Mouse (Mus musculus): ENCODE measurements around the gene Anapc11. TPM values are rescaled to one million over a fixed set of nuclear protein-coding genes. Genes with fewer than 3 reads are reported as not detected.
"Not testable (repeated sequence)": the region's sequence is repeated elsewhere in the genome, so short reads cannot be mapped to it uniquely, and the experiment has no call there.

Gene Anapc11
- polyA plus RNA-seq, 1 experiment from 2014 or later: 267 TPM

- not testable (repeated sequence) for H3K9ac ChIP-seq (replicated peaks; ENCODE audit: low read depth, low read length); H3K27me3 ChIP-seq (ENCODE audit: control insufficient read depth, insufficient read depth, low read length); ATAC-seq (ENCODE audit: insufficient number of reproducible peaks, insufficient read depth, low FRiP score, low read depth); H3K4me2 ChIP-seq (replicated peaks; ENCODE audit: low read depth, low read length); H3K9me3 ChIP-seq (ENCODE audit: control insufficient read depth, low read depth, low read length); H3K27ac ChIP-seq (ENCODE audit: low read length); H3K4me3 ChIP-seq (ENCODE audit: low read depth, low read length)
- H3K36me3 ChIP-seq (ENCODE audit: control insufficient read depth, insufficient read depth, low read length): peaks cover 54% of the 10 kb centered on the region
- WGBS: 89% methylated on average over 2 of the region's 2 CpGs
- H3K4me1 ChIP-seq (ENCODE audit: control insufficient read depth, insufficient read depth, low read length): peaks cover 18% of the 10 kb centered on the region
Measured at GRCm38 (mm10) chr11:120582982-120583293, 15.3 kb upstream of the Anapc11 start.

GRCm38 (mm10) chr11:120583937-120584336 is 14.3 kb upstream of the Anapc11 start:
- no peak overlapping the region for H3K4me3 ChIP-seq (ENCODE audit: low read depth, low read length)
- H3K4me2 ChIP-seq (replicated peaks; ENCODE audit: low read depth, low read length): no peak overlapping the region
- 0 out of 2 replicates have a peak, but pooled peaks cover 3% of the 10 kb centered on the region for H3K9me3 ChIP-seq (ENCODE audit: control insufficient read depth, low read depth, low read length)
- H3K36me3 ChIP-seq (ENCODE audit: control insufficient read depth, insufficient read depth, low read length): peaks cover 50% of the 10 kb centered on the region
- WGBS: 88% methylated on average over 1 of the region's 1 CpGs
- peaks cover 16% of the 10 kb centered on the region for H3K4me1 ChIP-seq (ENCODE audit: control insufficient read depth, insufficient read depth, low read length)
- ATAC-seq (ENCODE audit: insufficient number of reproducible peaks, insufficient read depth, low FRiP score, low read depth): no peak
- no peak overlapping the region for H3K9ac ChIP-seq (replicated peaks; ENCODE audit: low read depth, low read length)
- no peaks in the 10 kb centered on the region for H3K27me3 ChIP-seq (ENCODE audit: control insufficient read depth, insufficient read depth, low read length)
- no peak overlapping the region for H3K27ac ChIP-seq (ENCODE audit: low read length)

GRCm38 (mm10) chr11:120588531-120588930 is 9.7 kb upstream of the Anapc11 start:
- Histone ChIP-seq H3K9me3 (ENCODE audit: control insufficient read depth, low read depth, low read length) (0 out of 2 replicates have a peak, but pooled peaks cover 3% of the 10 kb centered on the region), H3K27ac (ENCODE audit: low read length) (no peak overlapping the region), H3K4me2 (replicated peaks; ENCODE audit: low read depth, low read length) (no peak overlapping the region), H3K27me3 (ENCODE audit: control insufficient read depth, insufficient read depth, low read length) (no peaks in the 10 kb centered on the region), H3K4me3 (ENCODE audit: low read depth, low read length) (no peak overlapping the region), H3K36me3 (ENCODE audit: control insufficient read depth, insufficient read depth, low read length) (peaks cover 82% of the 10 kb centered on the region), H3K4me1 (ENCODE audit: control insufficient read depth, insufficient read depth, low read length) (no peaks in the 10 kb centered on the region), H3K9ac (replicated peaks; ENCODE audit: low read depth, low read length) (no peak overlapping the region)
- ATAC-seq (ENCODE audit: insufficient number of reproducible peaks, insufficient read depth, low FRiP score, low read depth): no peak
- 95% methylated on average over 6 of the region's 6 CpGs for WGBS

DNA sequence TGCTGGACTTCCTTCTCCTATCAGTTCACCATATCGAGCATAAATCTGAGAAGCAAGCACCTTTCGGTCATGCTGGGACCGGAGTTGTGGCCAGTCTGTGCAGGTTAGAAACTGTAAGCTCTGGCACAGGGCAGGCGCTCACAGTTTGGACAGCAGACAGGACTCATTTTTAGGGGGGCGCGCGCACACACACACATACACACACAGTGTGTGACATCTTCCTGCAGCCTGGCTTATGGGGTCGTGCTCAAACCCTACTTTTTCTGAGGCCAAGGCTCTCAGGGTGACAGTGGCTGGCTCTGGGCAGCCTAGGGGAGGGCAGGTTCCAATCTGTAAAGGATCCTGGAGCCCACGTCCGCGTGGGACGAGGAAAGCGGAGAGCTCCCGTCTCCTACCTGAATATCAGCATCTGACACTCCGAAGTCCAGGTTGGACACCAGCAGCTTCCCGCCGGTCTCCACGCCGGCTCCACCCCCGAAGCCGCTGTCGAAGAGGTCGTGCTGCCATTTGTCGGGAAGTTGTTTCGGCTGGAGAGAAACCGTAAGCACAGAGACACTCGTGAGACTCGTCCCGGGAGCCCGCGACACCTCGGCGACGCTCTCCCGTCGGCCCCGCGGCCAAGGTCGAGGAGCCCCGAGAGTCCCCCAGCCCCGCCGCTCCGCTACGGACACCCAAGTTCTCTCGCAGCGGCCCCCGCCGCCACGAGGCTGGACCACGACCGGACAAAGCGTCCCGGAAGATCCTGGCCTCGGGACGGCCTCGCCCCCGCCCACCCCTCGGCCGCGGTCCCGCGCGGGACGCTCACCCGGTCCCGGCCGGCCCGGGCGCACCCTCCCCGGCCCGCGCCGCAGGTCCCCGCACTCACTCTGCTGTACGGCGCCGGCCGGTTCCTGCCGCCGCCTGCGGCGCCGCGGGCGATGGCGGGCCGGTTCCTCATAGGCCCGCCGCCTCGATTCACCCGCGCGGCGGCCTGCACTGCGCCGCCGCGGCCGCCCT is 683 bp upstream of the Anapc11 start:
- Histone ChIP-seq H3K4me2 (replicated peaks; ENCODE audit: low read depth, low read length) (peak overlapping the region; percentile 98), H3K36me3 (ENCODE audit: control insufficient read depth, insufficient read depth, low read length) (peaks cover 51% of the 10 kb centered on the region), H3K9me3 (ENCODE audit: control insufficient read depth, low read depth, low read length) (no peaks in the 10 kb centered on the region), H3K4me3 (ENCODE audit: low read depth, low read length) (peak overlapping the region; percentile 99), H3K27me3 (ENCODE audit: control insufficient read depth, insufficient read depth, low read length) (no peaks in the 10 kb centered on the region), H3K4me1 (ENCODE audit: control insufficient read depth, insufficient read depth, low read length) (peaks cover 18% of the 10 kb centered on the region; the same call in 1 of the 2 replicates), H3K9ac (replicated peaks; ENCODE audit: low read depth, low read length) (peak overlapping the region; percentile 100), H3K27ac (ENCODE audit: low read length) (peak overlapping the region; percentile 80)
- WGBS: 3% methylated on average over 92 of the region's 99 CpGs
- peak; percentile 46 for ATAC-seq (ENCODE audit: insufficient number of reproducible peaks, insufficient read depth, low FRiP score, low read depth)

GRCm38 (mm10) chr11:120598990-120599549 is 849 bp downstream of the Anapc11 start:
- no peaks in the 10 kb centered on the region for H3K9me3 ChIP-seq (ENCODE audit: control insufficient read depth, low read depth, low read length)
- peak overlapping the region; percentile 77 for H3K4me2 ChIP-seq (replicated peaks; ENCODE audit: low read depth, low read length)
- ATAC-seq (ENCODE audit: insufficient number of reproducible peaks, insufficient read depth, low FRiP score, low read depth): no peak
- H3K4me3 ChIP-seq (ENCODE audit: low read depth, low read length): peak overlapping the region; percentile 99
- H3K36me3 ChIP-seq (ENCODE audit: control insufficient read depth, insufficient read depth, low read length): peaks cover 46% of the 10 kb centered on the region
- H3K27ac ChIP-seq (ENCODE audit: low read length): peak overlapping the region; percentile 85
- peak overlapping the region; percentile 100 for H3K9ac ChIP-seq (replicated peaks; ENCODE audit: low read depth, low read length)
- H3K27me3 ChIP-seq (ENCODE audit: control insufficient read depth, insufficient read depth, low read length): no peaks in the 10 kb centered on the region
- 46% methylated on average over 17 of the region's 17 CpGs for WGBS
- peaks cover 18% of the 10 kb centered on the region; the same call in 1 of the 2 replicates for H3K4me1 ChIP-seq (ENCODE audit: control insufficient read depth, insufficient read depth, low read length)

DNA sequence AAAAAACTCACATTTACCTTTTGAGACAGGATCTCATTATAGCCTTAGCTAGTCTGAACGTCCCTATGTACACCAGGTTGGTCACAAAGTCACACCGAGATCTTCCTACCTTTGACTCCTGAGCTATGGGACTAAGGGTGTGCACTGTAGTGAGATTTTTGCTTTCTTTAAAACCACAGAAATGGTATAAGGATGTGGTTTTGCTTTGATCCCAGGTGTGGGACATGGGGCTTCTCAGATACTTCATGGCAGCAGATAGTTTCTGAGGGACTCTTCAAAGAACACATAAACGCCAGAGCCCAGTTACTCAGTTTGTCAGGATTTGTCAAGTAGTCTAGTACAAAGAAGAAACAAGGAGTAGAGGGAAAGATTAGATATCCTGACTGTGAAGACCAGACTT is 2.5 kb downstream of the Anapc11 start:
- no peaks in the 10 kb centered on the region for H3K9me3 ChIP-seq (ENCODE audit: control insufficient read depth, low read depth, low read length)
- no peaks in the 10 kb centered on the region for H3K27me3 ChIP-seq (ENCODE audit: control insufficient read depth, insufficient read depth, low read length)
- peaks cover 47% of the 10 kb centered on the region for H3K36me3 ChIP-seq (ENCODE audit: control insufficient read depth, insufficient read depth, low read length)
- ATAC-seq (ENCODE audit: insufficient number of reproducible peaks, insufficient read depth, low FRiP score, low read depth): no peak
- peaks cover 18% of the 10 kb centered on the region; the same call in 1 of the 2 replicates for H3K4me1 ChIP-seq (ENCODE audit: control insufficient read depth, insufficient read depth, low read length)
- H3K9ac ChIP-seq (replicated peaks; ENCODE audit: low read depth, low read length): no peak overlapping the region
- no peak overlapping the region for H3K4me3 ChIP-seq (ENCODE audit: low read depth, low read length)
- no peak overlapping the region for H3K4me2 ChIP-seq (replicated peaks; ENCODE audit: low read depth, low read length)
- WGBS: 95% methylated on average over 3 of the region's 3 CpGs
- no peak overlapping the region for H3K27ac ChIP-seq (ENCODE audit: low read length)

GRCm38 (mm10) chr11:120603545-120603944 is 5.3 kb downstream of the Anapc11 start:
- Histone ChIP-seq H3K27ac (ENCODE audit: low read length) (no peak overlapping the region), H3K27me3 (ENCODE audit: control insufficient read depth, insufficient read depth, low read length) (no peaks in the 10 kb centered on the region), H3K36me3 (ENCODE audit: control insufficient read depth, insufficient read depth, low read length) (peaks cover 38% of the 10 kb centered on the region), H3K4me1 (ENCODE audit: control insufficient read depth, insufficient read depth, low read length) (peaks cover 16% of the 10 kb centered on the region), H3K4me3 (ENCODE audit: low read depth, low read length) (no peak overlapping the region), H3K4me2 (replicated peaks; ENCODE audit: low read depth, low read length) (no peak overlapping the region), H3K9ac (replicated peaks; ENCODE audit: low read depth, low read length) (no peak overlapping the region), H3K9me3 (ENCODE audit: control insufficient read depth, low read depth, low read length) (no peaks in the 10 kb centered on the region)
- 69% methylated on average over 2 of the region's 2 CpGs for WGBS
- ATAC-seq (ENCODE audit: insufficient number of reproducible peaks, insufficient read depth, low FRiP score, low read depth): no peak

DNA sequence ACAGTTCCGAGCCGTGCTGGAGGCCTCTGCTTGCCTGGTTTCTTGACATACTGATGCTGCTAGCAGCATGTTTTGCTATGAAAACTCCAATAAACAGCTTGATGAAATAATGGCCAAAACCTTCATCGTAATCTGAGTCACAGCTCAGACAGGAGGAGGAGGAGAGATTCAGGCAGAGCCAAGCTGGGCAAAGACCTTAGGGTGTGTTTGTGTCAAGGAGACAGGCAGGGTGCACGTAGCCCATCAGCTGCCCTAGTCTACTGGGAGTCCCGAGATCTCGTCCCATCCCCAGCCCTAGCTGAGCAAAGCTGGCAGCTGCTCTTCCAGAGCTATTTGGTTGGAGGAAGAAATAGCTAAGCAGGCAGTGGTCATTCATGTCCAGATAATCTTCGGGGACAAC is 7.4 kb downstream of the Anapc11 start:
- peaks cover 21% of the 10 kb centered on the region for H3K4me1 ChIP-seq (ENCODE audit: control insufficient read depth, insufficient read depth, low read length)
- H3K4me2 ChIP-seq (replicated peaks; ENCODE audit: low read depth, low read length): no peak overlapping the region
- 91% methylated on average over 7 of the region's 7 CpGs for WGBS
- no peaks in the 10 kb centered on the region for H3K27me3 ChIP-seq (ENCODE audit: control insufficient read depth, insufficient read depth, low read length)
- ATAC-seq (ENCODE audit: insufficient number of reproducible peaks, insufficient read depth, low FRiP score, low read depth): no peak
- H3K9me3 ChIP-seq (ENCODE audit: control insufficient read depth, low read depth, low read length): no peaks in the 10 kb centered on the region
- no peak overlapping the region for H3K4me3 ChIP-seq (ENCODE audit: low read depth, low read length)
- H3K27ac ChIP-seq (ENCODE audit: low read length): no peak overlapping the region
- H3K9ac ChIP-seq (replicated peaks; ENCODE audit: low read depth, low read length): no peak overlapping the region
- peaks cover 42% of the 10 kb centered on the region for H3K36me3 ChIP-seq (ENCODE audit: control insufficient read depth, insufficient read depth, low read length)
